Mouse (Mus musculus) heart, embryonic 16.5 days (tissue): Measurements from ENCODE around the gene Dlg2. TPM values are rescaled to one million over a fixed set of nuclear protein-coding genes. Genes with fewer than 3 reads are reported as not detected.
A peak's percentile ranks its signal among the peaks of the same experiment; 100 is the strongest.

Experiments used
- ATAC-seq: fragments of 200-750 bp; cut with Nextera tagmentation; replicated peaks from 2 replicates; pipeline ENCODE4 v1.8.0; 2017; ENCODE audit warnings: moderate number of reproducible peaks; ENCODE audit not compliant: insufficient read depth, low FRiP score; ENCODE audit errors: extremely low read depth
- H3K27ac ChIP-seq: fragments of 300-500 bp; sonication (generic); 2 replicates; pipeline ENCODE4 v1.5.1; 2014; ENCODE audit warnings: mild to moderate bottlenecking, low read length, control low read depth, moderate library complexity
- H3K27me3 ChIP-seq: fragments of 300-500 bp; sonication (generic); 2 replicates; pipeline ENCODE4 v1.6.1; 2014; ENCODE audit warnings: low read length, mixed read lengths; ENCODE audit not compliant: control insufficient read depth, insufficient read depth
- H3K36me3 ChIP-seq: fragments of 300-500 bp; sonication (generic); 2 replicates; pipeline ENCODE4 v1.6.1; 2014; ENCODE audit not compliant: control insufficient read depth, insufficient read depth
- H3K4me1 ChIP-seq: fragments of 300-500 bp; sonication (generic); 2 replicates; pipeline ENCODE4 v1.6.1; 2014; ENCODE audit warnings: low read length, mixed read lengths; ENCODE audit not compliant: control insufficient read depth, insufficient read depth
- H3K4me2 ChIP-seq: fragments of 300-500 bp; sonication (generic); 2 replicates; pipeline ENCODE4 v1.6.1; 2014; ENCODE audit warnings: low read depth, mild to moderate bottlenecking, control low read depth, low read length
- H3K4me3 ChIP-seq: fragments of 300-500 bp; sonication (generic); 2 replicates; pipeline ENCODE4 v1.5.1; 2014; ENCODE audit warnings: mild to moderate bottlenecking, control low read depth, low read length
- H3K9ac ChIP-seq: fragments of 300-500 bp; sonication (generic); 2 replicates; pipeline ENCODE4 v1.6.1; 2014; ENCODE audit warnings: low read length, control low read depth
- H3K9me3 ChIP-seq: fragments of 300-500 bp; sonication (generic); replicated peaks from 2 replicates; pipeline ENCODE4 v1.6.1; 2016; ENCODE audit warnings: low read length; ENCODE audit not compliant: control insufficient read depth
- WGBS: fragments of 180-500 bp; shearing (Covaris S2); extraction: QIAGEN DNeasy Blood & Tissue Kit; methylation state at CpG from one replicate; pipeline ENCODE4 v1.1.7; 2014; 5-methylcytosine and 5-hydroxymethylcytosine counted together
- polyA plus RNA-seq: library from polyadenylated mRNA; unstranded; fragments of >200 nt; fragmentation: Nextera tagmentation; extraction: Ambion mirVana; gene quantifications from 2 replicates; pipeline ENCODE4 v1.2.1, GENCODE M21; 2015

The Dlg2 gene
- polyA plus RNA-seq, 1 experiment from 2014 or later: 7.7 TPM

- Histone ChIP-seq H3K9me3 (no peaks in the 10 kb centered on the region), H3K4me1 (no peaks in the 10 kb centered on the region), H3K27ac (no peak overlapping the region), H3K27me3 (no peaks in the 10 kb centered on the region), H3K36me3 (no peaks in the 10 kb centered on the region), H3K4me2 (no peak overlapping the region), H3K4me3 (no peak overlapping the region), H3K9ac (no peak overlapping the region)
- ATAC-seq: no peak
- under 1% methylated on average over 5 of the region's 5 CpGs for WGBS
Observed at GRCm38 (mm10) chr7:91226442-91226841, 750.0 kb downstream of the Dlg2 start.

GRCm38 (mm10) chr7:91241718-91242117 is 765.2 kb downstream of the Dlg2 start:
- Histone ChIP-seq H3K4me2 (no peak overlapping the region), H3K9ac (no peak overlapping the region)
- WGBS: 54% methylated on average over 4 of the region's 4 CpGs

DNA sequence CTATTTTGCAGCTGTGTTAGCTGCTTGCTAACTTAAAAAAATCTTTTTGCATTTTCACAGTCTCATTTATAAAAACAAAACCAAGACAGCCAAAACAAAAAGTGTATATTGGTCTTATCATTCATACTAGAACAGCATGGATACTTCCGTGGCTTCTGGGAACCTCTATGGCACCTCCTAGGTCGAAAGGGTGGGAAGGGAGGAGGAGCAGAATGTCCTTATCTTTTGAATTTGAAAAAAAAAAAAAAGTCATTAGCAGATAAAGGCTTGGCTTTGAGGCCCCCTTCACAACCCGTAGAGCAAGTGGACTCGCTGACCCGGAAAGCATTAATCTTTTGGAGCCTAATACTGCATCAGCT is 785.2 kb downstream of the Dlg2 start:
- ATAC-seq: no peak
- no peak overlapping the region for H3K27ac ChIP-seq
- H3K9me3 ChIP-seq: no peaks in the 10 kb centered on the region
- H3K9ac ChIP-seq: no peak overlapping the region
- H3K36me3 ChIP-seq: no peaks in the 10 kb centered on the region
- peaks cover 7% of the 10 kb centered on the region for H3K27me3 ChIP-seq
- no peak overlapping the region; the same call in 1 of the 2 replicates for H3K4me3 ChIP-seq
- WGBS: 2% methylated on average over 5 of the region's 5 CpGs
- no peaks in the 10 kb centered on the region; the same call in 1 of the 2 replicates for H3K4me1 ChIP-seq
- H3K4me2 ChIP-seq: peak overlapping the region; percentile 73

More at GRCm38 (mm10) chr7:91241718-91242117, 765.2 kb downstream of the Dlg2 start:
- Histone ChIP-seq H3K4me1 (no peaks in the 10 kb centered on the region), H3K36me3 (no peaks in the 10 kb centered on the region), H3K4me3 (no peak overlapping the region), H3K27me3 (no peaks in the 10 kb centered on the region), H3K27ac (no peak overlapping the region), H3K9me3 (no peaks in the 10 kb centered on the region)
- no peak for ATAC-seq

GRCm38 (mm10) chr7:91262031-91262951 is 785.8 kb downstream of the Dlg2 start:
- Histone ChIP-seq H3K4me3 (peak overlapping the region; percentile 47), H3K36me3 (no peaks in the 10 kb centered on the region), H3K9me3 (no peaks in the 10 kb centered on the region), H3K27ac (no peak overlapping the region), H3K4me2 (peak overlapping the region; percentile 73), H3K4me1 (no peaks in the 10 kb centered on the region; the same call in 1 of the 2 replicates), H3K27me3 (peaks cover 7% of the 10 kb centered on the region), H3K9ac (no peak overlapping the region)
- no peak for ATAC-seq
- under 1% methylated on average over 34 of the region's 34 CpGs for WGBS

- Histone ChIP-seq H3K9me3 (no peaks in the 10 kb centered on the region), H3K36me3 (no peaks in the 10 kb centered on the region), H3K27ac (no peak overlapping the region), H3K4me2 (peak overlapping the region; percentile 73; the same call in 1 of the 2 replicates), H3K27me3 (peaks cover 7% of the 10 kb centered on the region), H3K9ac (no peak overlapping the region), H3K4me3 (no peak overlapping the region), H3K4me1 (no peaks in the 10 kb centered on the region; the same call in 1 of the 2 replicates)
- ATAC-seq: no peak
- WGBS: 4% methylated on average over 9 of the region's 9 CpGs
Observed at GRCm38 (mm10) chr7:91262998-91263397, 786.5 kb downstream of the Dlg2 start.

DNA sequence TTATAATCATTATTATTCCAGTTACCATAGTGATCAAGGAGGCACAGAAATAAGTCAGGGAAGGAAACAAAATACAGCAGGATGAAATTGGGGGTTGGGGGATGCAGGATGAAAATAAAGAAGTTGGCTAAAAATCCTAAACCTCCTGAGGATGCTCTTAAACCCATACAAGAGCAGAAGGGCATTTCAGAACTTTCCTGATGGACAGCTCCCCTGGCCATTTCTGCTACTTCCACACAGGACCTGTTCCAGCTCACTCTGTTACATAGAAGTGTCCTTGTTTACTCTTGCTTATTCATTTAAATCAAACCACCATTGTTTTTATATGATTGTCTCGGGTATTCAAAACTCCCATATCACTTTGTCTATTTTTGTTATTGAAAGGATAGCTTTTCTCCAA is 791.3 kb downstream of the Dlg2 start:
- Histone ChIP-seq H3K4me2 (no peak overlapping the region), H3K4me1 (no peaks in the 10 kb centered on the region), H3K4me3 (no peak overlapping the region), H3K9ac (no peak overlapping the region), H3K36me3 (no peaks in the 10 kb centered on the region), H3K27me3 (peaks cover 7% of the 10 kb centered on the region), H3K27ac (no peak overlapping the region), H3K9me3 (no peaks in the 10 kb centered on the region)
- no peak for ATAC-seq
- WGBS: 17% methylated on average over 1 of the region's 1 CpGs

DNA sequence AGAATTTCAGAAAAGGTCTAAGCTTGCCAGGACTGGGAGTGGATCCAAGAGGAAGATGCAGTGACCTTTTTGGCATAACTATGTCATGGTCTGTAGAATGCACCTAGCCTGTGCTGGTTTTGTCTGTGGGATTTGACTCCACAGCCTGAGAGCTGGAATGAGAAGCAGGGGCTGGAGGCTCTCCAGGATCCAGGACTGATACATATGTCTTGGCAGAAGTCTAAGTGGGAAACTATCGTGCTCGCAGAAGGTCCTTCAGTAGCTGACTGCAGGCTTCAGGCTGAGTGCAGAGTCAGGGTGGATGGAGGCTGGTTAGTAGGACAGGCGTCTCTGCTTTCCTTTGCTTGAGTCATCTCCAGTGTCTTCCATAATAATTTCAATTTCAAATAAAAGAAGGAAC is 807.7 kb downstream of the Dlg2 start:
- Histone ChIP-seq H3K36me3 (no peaks in the 10 kb centered on the region), H3K27ac (no peak overlapping the region), H3K4me3 (no peak overlapping the region), H3K4me1 (no peaks in the 10 kb centered on the region), H3K27me3 (no peaks in the 10 kb centered on the region), H3K9me3 (no peaks in the 10 kb centered on the region), H3K4me2 (no peak overlapping the region), H3K9ac (no peak overlapping the region)
- WGBS: 74% methylated on average over 3 of the region's 3 CpGs
- no peak for ATAC-seq

DNA sequence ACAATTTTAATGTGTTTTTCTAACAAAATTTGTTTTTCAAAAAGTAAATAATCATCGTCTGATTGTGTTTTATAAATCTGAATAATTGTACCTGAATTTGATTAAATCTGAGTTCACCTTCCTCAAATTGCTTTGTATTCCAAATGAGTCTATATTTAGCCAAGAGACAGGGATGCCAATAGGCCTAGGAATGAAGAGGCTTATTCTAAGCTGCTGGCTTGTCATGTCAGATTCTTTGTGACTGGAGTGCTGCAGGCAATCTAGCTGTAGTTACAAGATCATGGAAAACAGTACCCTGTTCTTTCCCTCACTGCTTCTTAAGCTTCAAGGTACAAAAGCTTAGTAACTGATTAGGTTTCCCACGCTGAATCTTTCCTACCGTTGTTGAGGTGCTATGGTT is 811.9 kb downstream of the Dlg2 start:
- Histone ChIP-seq H3K27ac (no peak overlapping the region), H3K27me3 (no peaks in the 10 kb centered on the region), H3K9ac (no peak overlapping the region), H3K4me3 (no peak overlapping the region), H3K36me3 (no peaks in the 10 kb centered on the region), H3K9me3 (no peaks in the 10 kb centered on the region), H3K4me1 (no peaks in the 10 kb centered on the region), H3K4me2 (no peak overlapping the region)
- 78% methylated on average over 3 of the region's 3 CpGs for WGBS
- no peak for ATAC-seq

DNA sequence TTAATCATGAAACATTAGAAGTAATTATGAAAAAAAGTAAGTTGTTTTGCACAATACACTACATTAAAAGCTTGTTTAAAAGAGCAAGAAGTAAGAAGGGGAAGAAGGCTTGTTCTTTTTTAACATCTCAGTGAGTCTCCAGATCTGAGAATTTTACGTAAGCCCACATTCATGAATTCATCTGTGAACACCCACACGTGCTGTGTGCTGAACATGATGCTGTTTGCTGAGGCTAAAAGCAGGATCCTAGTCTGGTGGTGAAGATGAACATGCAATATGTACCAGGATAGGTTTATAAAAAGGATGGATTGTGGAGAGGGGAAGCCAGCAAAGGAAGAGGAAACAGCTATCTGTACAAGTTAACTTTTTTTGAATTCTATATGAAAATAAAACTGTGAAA is 819.7 kb downstream of the Dlg2 start:
- H3K36me3 ChIP-seq: no peaks in the 10 kb centered on the region
- H3K4me2 ChIP-seq: no peak overlapping the region
- H3K4me1 ChIP-seq: no peaks in the 10 kb centered on the region
- no peak overlapping the region for H3K4me3 ChIP-seq
- H3K9ac ChIP-seq: no peak overlapping the region
- H3K27ac ChIP-seq: no peak overlapping the region
- WGBS: 61% methylated on average over 2 of the region's 2 CpGs
- H3K9me3 ChIP-seq: no peaks in the 10 kb centered on the region
- ATAC-seq: no peak
- no peaks in the 10 kb centered on the region for H3K27me3 ChIP-seq
